Mouse (Mus musculus): ENCODE measurements at regions not wholly inside any gene's neighbourhood (a gene's known extent, or its start where the extent isn't known, plus 50 kb on each side); places are given as distances from the start of the nearest gene placed in this dataset.

DNA sequence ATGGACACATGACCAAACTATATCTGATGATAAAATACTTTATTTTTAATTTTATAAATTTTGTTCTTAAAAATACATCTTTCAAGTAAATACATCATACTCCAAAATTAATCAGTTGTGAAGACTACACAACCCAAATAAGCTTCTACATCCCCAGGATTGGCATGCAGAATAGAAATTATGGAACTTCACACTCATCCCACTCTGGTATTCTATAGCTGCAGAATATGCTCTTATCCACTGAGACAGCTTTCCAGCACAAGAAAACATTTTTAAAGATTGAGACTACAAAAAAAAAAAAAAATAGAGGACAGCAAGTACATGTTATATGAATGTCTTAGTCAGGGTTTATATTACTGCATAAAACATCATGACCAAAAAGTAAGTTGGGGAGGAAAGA lies 94.4 kb downstream of the Gm11232 start:
- Histone ChIP-seq H3K36me3 (ENCODE audit: inconsistent target) (no peaks in the 10 kb centered on the region), H3K4me3 (ENCODE audit: inconsistent target) (no peak overlapping the region), H3K27ac (no peak overlapping the region), H3K79me2 (ENCODE audit: inconsistent target) (no peaks in the 10 kb centered on the region)

DNA sequence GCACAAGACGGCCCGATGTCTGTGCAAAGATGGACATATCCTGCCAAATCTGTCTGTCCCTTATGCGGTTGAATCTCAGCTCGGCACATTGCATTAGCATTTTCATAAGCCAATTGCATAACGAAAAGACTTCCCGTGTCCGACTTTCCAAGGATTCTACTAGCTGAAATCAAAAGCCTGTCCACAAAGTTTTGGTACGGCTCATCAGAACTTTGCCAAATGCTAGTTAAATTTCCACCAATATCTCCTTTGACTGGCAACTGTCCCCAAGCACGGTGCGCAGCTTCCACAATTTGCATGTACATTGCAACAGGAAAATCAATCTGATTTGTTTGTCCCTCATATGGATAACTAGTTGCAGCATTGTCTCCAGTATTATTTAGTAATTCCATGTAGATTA lies 117.2 kb downstream of the Gm11232 start:
- Histone ChIP-seq H3K4me3 (ENCODE audit: inconsistent target) (no peak overlapping the region), H3K36me3 (ENCODE audit: inconsistent target) (no peaks in the 10 kb centered on the region), H3K27ac (no peak overlapping the region), H3K79me2 (ENCODE audit: inconsistent target) (no peaks in the 10 kb centered on the region)
- 95% methylated on average over 10 of the region's 10 CpGs for WGBS (ENCODE audit: missing documents)

DNA sequence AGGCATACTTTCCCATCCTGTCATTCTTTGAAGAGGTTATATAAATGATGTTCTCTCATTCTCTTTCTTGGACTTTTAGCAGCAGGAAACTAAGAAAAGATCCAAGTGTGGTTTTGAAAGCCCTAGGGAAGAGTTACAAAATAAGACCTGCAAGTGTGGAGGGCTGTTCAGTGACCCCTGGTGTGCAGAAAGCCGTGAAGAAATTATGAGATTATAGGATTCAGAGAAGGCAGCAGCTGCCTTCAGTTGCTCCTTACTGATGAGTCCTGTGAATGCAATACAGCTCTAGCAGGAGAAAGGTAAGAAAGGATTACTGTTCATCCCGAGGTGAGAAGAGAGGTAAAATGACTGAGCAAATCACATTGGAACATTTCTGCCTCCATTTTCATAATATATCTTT lies 130.7 kb downstream of the Gm11232 start:
- 82% methylated on average over 2 of the region's 2 CpGs for WGBS (ENCODE audit: missing documents)
- H3K36me3 ChIP-seq (ENCODE audit: inconsistent target) = no peaks in the 10 kb centered on the region
- H3K4me3 ChIP-seq (ENCODE audit: inconsistent target) = no peak overlapping the region
- no peak overlapping the region for H3K27ac ChIP-seq
- H3K79me2 ChIP-seq (ENCODE audit: inconsistent target) = no peaks in the 10 kb centered on the region

DNA sequence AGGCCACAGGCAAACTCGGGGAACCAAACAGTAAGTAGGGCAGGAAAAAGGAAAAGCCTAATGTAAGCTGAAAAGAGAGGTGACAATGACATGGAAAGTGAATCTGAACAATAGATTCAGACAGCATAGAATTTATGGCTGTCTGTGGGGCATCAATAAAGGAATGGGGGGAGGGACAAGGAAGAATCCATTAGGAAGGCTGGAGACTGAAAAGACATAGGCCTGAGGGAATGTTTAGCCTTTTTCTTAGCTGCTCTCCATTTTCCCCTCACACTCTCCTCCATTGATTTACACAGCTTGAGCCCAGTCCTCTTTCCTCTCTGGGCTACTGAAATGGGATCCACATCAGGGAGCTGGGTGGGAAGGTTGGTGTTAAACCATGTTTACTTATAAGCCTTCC lies 131.1 kb downstream of the Gm11232 start:
- H3K4me3 ChIP-seq (ENCODE audit: inconsistent target) = no peak overlapping the region
- H3K27ac ChIP-seq = no peak overlapping the region
- 69% methylated on average over 1 of the region's 1 CpGs for WGBS (ENCODE audit: missing documents)
- H3K36me3 ChIP-seq (ENCODE audit: inconsistent target) = no peaks in the 10 kb centered on the region
- H3K79me2 ChIP-seq (ENCODE audit: inconsistent target) = no peaks in the 10 kb centered on the region

DNA sequence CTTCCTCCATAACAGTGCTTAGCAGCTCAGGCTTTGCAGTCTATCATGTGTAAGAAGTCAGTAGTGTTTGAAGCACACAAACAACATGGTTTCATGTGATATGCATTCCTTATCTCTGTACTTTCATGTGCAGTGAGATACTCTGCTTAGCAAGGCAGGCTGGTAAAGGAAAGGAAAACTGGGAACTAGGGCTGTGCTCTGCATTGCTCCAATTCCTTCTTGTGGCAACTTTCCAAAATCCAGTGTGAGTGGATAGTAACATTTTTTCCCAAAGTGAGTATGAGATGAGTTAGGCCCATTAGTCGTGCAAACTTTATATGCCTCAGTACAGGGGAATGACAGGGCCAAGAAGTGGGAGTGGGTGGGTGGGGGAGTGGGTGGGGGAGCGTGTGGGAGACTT lies 133.0 kb downstream of the Gm11232 start:
- no peaks in the 10 kb centered on the region for H3K79me2 ChIP-seq (ENCODE audit: inconsistent target)
- H3K4me3 ChIP-seq (ENCODE audit: inconsistent target) = no peak overlapping the region
- WGBS (ENCODE audit: missing documents) = 100% methylated on average over 1 of the region's 2 CpGs
- no peaks in the 10 kb centered on the region for H3K36me3 ChIP-seq (ENCODE audit: inconsistent target)
- H3K27ac ChIP-seq = no peak overlapping the region

DNA sequence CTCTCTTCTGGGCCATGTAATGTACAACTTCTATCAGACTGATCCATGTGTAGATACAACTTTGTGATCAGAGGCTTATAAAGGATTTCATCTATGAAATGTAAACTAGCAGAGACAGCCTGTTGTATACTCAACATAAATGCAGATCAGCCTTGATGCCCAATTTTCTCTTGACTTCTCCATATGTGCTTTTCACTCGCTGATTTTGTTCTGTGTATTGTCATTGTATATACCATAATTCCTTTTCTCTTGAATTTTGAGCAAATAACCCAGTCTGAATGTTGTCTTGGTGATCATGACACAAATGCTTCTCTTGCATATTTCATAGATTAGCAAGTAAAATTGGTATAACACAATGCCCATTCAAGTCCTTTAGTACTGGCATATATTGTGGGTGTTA lies 144.0 kb downstream of the Gm11232 start:
- no peaks in the 10 kb centered on the region for H3K79me2 ChIP-seq (ENCODE audit: inconsistent target)
- no peak overlapping the region for H3K4me3 ChIP-seq (ENCODE audit: inconsistent target)
- H3K36me3 ChIP-seq (ENCODE audit: inconsistent target) = no peaks in the 10 kb centered on the region
- H3K27ac ChIP-seq = no peak overlapping the region
- WGBS (ENCODE audit: missing documents) = 100% methylated on average over 1 of the region's 1 CpGs

DNA sequence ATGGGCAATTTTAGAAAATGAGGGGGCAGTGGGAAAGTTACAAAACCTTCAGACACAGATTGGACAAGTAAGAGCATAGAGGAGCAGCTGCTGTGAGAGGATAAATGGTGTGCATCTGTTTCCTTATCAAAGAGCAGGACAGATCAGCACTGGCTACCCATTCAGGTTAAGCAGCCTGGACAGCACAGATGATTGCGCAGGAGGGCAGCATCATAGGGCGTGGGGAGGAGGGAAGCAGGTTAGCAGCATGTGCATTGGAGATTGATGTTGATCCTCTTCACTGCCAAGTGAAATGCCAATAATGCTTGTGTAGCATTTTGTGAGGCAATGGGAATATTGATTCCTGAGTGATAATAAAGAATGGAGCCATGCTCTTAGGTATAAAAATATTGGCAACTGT lies 171.9 kb downstream of the Gm11232 start:
- Histone ChIP-seq H3K36me3 (ENCODE audit: inconsistent target) (no peaks in the 10 kb centered on the region), H3K79me2 (ENCODE audit: inconsistent target) (no peaks in the 10 kb centered on the region), H3K27ac (no peak overlapping the region), H3K4me3 (ENCODE audit: inconsistent target) (no peak overlapping the region)
- 100% methylated on average over 2 of the region's 2 CpGs for WGBS (ENCODE audit: missing documents)

DNA sequence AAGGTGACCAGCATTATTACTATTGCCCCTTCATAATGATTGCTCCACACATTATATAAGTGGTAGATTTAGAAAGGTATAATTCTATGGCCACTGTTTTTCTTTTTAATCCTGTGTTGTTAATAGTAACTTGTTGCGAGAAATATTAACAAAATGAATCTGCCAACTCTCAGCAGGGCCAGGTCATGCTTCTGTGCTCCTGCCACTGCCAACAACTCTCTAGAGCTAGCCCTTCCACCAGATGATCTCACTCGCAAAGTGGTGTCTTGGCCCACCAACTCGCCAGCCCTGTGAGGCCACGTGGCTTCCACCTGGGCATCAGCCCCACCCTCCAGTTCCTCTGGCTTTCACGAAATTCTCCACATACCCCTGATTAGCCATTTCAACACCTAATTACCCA lies 197.1 kb downstream of the Gm11232 start:
- Histone ChIP-seq H3K36me3 (ENCODE audit: inconsistent target) (no peaks in the 10 kb centered on the region), H3K27ac (no peak overlapping the region), H3K4me3 (ENCODE audit: inconsistent target) (no peak overlapping the region), H3K79me2 (ENCODE audit: inconsistent target) (no peaks in the 10 kb centered on the region)
- WGBS (ENCODE audit: missing documents) = 92% methylated on average over 5 of the region's 5 CpGs

DNA sequence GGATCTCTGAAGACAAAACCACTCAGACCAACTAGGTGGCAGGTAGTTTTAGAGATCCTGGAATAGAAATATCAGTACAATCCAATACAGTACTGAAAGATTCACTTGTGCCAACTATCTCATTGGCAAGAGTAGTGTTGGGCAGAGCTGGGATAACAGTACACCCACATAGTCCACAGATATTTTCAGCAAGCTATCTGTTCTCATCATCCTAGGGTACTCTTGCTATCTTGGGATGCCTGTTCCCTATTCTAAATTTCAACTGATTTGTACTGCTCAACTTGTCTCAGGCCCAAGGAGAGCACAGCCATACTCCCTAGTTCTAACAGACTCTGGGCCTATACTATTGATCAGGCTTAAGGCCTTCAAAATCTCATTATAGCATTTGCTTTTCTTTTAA lies 218.6 kb downstream of the Gm11232 start:
- no peak overlapping the region for H3K27ac ChIP-seq
- H3K36me3 ChIP-seq (ENCODE audit: inconsistent target) = no peaks in the 10 kb centered on the region
- no peaks in the 10 kb centered on the region for H3K79me2 ChIP-seq (ENCODE audit: inconsistent target)
- no peak overlapping the region for H3K4me3 ChIP-seq (ENCODE audit: inconsistent target)

DNA sequence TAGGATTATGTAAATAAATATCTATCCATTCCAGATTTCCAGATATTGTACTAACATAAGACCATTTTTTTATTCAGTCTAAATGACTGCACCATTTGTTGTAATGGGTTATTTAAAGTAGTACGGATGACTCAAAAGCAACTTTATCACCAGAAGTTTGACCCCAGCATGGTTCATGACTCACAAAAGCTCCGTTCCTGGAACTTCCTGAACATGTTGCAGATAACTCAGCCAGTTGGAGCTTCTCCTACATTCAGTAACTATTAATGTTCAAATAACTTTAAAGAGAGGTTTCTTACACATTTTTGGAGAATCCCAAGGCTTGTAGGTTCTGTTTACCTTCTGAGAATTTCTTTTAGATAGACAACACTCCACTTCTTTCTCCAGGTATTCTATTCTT lies 219.8 kb downstream of the Gm11232 start:
- Histone ChIP-seq H3K27ac (no peak overlapping the region), H3K79me2 (ENCODE audit: inconsistent target) (no peaks in the 10 kb centered on the region), H3K36me3 (ENCODE audit: inconsistent target) (no peaks in the 10 kb centered on the region), H3K4me3 (ENCODE audit: inconsistent target) (no peak overlapping the region)
- whole genome bisulfite sequencing (ENCODE audit: missing documents) = 82% methylated on average over 2 of the region's 2 CpGs

DNA sequence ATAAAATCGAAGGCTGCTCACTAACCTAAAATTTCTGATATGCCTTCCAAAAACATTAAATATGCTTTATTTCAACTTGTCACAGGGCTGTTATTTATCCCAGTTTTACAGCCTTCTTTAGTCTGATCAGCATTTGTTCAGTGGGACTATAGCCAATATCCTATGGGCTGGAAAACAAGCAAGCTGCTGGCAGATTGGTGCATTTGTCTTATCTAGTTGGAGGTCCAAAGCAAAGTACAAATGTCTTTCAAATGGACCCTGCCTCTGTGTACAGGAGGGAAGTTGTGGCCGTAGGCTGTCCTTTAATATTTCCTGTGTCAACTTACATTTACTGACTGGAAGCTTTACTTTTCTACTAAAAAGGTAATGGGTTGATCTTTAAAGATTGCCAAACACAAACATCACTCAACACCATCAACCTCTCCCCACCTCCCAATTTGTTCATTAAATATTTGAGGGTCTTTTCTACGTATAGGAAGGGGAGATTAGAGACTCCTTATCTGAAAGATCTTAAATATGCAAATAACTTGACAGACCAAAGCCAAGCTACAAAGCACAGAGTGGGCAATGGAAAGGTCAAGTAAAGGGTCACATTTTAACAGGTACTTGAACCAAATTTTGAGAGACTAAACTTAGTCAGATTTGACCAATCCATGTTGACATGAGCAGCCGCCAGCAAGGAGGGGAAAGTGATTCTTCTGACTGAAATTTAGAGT lies 233.4 kb downstream of the Gm11232 start:
- no peaks in the 10 kb centered on the region for H3K36me3 ChIP-seq (ENCODE audit: inconsistent target)
- no peak overlapping the region for H3K27ac ChIP-seq
- 61% methylated on average over 4 of the region's 4 CpGs for WGBS (ENCODE audit: missing documents)
- no peak overlapping the region for H3K4me3 ChIP-seq (ENCODE audit: inconsistent target)
- H3K79me2 ChIP-seq (ENCODE audit: inconsistent target) = no peaks in the 10 kb centered on the region

DNA sequence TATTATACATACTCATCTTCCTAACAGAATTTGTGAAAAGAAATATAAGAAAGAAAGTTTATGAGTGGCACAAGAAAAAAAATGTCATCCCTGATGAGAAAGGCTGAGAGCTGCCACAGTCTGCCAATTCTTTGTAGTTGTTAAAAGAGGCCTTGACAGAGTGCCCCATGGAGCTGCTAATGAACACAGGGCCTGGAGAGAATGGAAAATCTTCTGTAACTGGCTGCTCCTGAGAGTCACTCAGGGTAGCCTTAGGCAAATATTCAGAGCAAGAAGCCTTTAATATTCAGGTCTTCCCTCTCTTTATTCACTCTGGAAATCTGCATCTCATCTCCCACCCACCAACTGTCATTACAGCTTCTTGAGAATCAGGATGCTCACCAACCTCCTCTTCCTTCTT lies 237.0 kb downstream of the Gm11232 start:
- Histone ChIP-seq H3K36me3 (ENCODE audit: inconsistent target) (no peaks in the 10 kb centered on the region), H3K79me2 (ENCODE audit: inconsistent target) (no peaks in the 10 kb centered on the region), H3K27ac (no peak overlapping the region), H3K4me3 (ENCODE audit: inconsistent target) (no peak overlapping the region)

DNA sequence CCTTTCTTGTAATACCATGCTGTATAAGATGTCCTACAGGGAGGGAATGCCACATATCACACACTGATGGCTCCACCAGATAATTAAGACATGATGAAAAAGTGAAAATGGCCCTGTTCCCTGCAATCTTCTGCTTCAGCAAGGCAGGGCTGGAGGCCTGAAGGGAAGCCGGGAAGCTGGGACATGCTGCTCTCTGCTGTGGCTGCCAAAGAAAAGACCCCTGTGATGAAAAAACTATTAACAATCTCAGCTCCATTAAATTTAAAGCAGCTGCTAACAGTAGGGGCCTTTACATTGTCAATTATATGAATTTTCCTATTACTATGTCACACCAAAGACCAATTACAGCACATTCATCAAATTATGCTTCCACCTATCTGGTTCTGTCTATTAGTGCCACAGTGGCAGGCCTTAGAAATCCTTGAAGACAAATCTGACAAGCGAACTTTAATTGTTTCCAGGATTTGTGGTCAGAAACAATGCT lies 239.8 kb downstream of the Gm11232 start:
- H3K36me3 ChIP-seq (ENCODE audit: inconsistent target) = no peaks in the 10 kb centered on the region
- no peak overlapping the region for H3K27ac ChIP-seq
- H3K4me3 ChIP-seq (ENCODE audit: inconsistent target) = no peak overlapping the region
- no peaks in the 10 kb centered on the region for H3K79me2 ChIP-seq (ENCODE audit: inconsistent target)
- 78% methylated on average over 2 of the region's 2 CpGs for WGBS (ENCODE audit: missing documents)

DNA sequence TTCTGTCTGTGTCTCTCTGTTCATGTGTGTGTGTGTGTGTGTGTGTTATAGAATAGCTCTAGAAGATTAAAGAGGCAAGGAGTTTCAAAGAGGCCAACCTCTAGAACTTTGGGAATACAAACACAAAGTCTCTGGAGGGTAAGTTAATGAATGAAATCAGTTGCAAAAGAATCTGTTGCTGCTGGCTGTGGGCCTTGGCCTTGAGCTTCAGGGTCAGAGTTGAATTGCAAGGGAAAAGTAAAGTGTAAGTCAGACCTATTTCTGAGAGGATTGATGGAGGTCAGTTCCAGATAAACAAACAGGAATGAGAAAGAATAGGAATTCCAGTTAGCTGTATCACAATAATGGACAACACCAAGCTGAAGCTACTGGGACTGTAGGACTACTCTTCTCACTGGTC lies 250.9 kb downstream of the Gm11232 start:
- Histone ChIP-seq H3K36me3 (ENCODE audit: inconsistent target) (no peaks in the 10 kb centered on the region), H3K4me3 (ENCODE audit: inconsistent target) (no peak overlapping the region), H3K27ac (no peak overlapping the region), H3K79me2 (ENCODE audit: inconsistent target) (no peaks in the 10 kb centered on the region)

DNA sequence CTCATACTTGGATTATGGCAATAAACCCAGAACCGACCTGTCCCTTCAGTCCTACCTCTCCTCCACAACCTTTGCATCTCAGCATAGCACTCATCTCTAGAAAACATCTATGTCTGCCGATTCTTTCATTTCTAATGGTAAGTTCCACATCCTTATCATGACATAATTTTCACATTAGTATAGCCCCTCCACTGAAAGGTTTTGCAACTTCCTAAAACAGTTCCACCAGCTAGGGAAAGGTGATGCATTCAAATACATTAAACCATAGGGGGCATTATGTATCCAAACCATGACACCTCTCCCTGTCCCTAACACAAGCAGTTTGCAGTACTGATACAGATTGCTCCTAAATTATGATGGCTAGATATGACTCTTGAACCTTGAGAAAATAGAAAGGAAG lies 268.0 kb downstream of the Gm11232 start:
- H3K36me3 ChIP-seq (ENCODE audit: inconsistent target) = no peaks in the 10 kb centered on the region
- no peaks in the 10 kb centered on the region for H3K79me2 ChIP-seq (ENCODE audit: inconsistent target)
- WGBS (ENCODE audit: missing documents) = 45% methylated on average over 2 of the region's 2 CpGs

DNA sequence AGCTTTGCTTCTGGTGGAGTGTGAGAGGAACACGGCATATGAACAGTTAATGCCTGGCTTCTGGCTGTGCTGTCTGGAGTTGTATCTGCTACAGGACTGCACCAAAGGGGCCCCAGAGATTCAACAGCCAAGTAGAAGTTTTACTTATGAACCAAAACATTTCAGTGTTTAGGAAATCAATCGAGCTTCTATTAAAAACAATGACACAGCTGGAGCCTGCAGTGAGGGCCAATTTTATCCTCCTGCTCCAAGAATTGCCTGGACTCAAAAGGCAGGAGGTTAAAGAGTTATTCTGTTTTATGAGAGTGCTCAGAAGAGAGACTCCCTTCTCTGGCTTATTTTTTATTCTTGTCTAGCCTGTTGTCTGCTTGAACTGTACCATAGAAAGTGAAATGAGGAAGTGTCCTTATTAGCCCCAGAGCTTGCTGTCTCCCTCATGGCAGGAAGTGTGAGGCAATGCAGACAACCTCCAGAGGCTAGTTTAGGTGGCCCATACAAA lies 269.1 kb downstream of the Gm11232 start:
- WGBS (ENCODE audit: missing documents) = 52% methylated on average over 2 of the region's 2 CpGs
- no peak overlapping the region for H3K27ac ChIP-seq
- no peak overlapping the region for H3K4me3 ChIP-seq (ENCODE audit: inconsistent target)
- H3K79me2 ChIP-seq (ENCODE audit: inconsistent target) = no peaks in the 10 kb centered on the region
- H3K36me3 ChIP-seq (ENCODE audit: inconsistent target) = no peaks in the 10 kb centered on the region

More for the DNA sequence above, 268.0 kb downstream of the Gm11232 start:
- Histone ChIP-seq H3K4me3 (ENCODE audit: inconsistent target) (no peak overlapping the region), H3K27ac (no peak overlapping the region)
